Mouse (Mus musculus) olfactory bulb, adult 2 months (tissue): ENCODE measurements around the gene Plbd1. TPM values are rescaled to one million over a fixed set of nuclear protein-coding genes. Genes with fewer than 3 reads are reported as not detected.

ENCODE experiments used
- H3K27ac ChIP-seq: fragments of 200-500 bp; 2 replicates; pipeline ENCODE4 v1.5.1; 2012; ENCODE audit warnings: low read depth, low read length; ENCODE audit not compliant: insufficient read depth
- H3K4me1 ChIP-seq: fragments of 200-500 bp; 2 replicates; pipeline ENCODE4 v1.6.1; 2012; ENCODE audit warnings: low read length; ENCODE audit not compliant: control insufficient read depth, insufficient read depth
- H3K4me3 ChIP-seq: fragments of 200-500 bp; 2 replicates; pipeline ENCODE4 v1.5.1; 2012; ENCODE audit warnings: mild to moderate bottlenecking, low read depth, low read length, moderate library complexity; ENCODE audit not compliant: insufficient read depth
- CTCF ChIP-seq: fragments of 200-500 bp; IDR thresholded peaks from 2 replicates; pipeline ENCODE4 v1.5.1; 2012; ENCODE audit warnings: low read depth, mild to moderate bottlenecking, low read length, moderate library complexity; ENCODE audit not compliant: insufficient read depth
- POLR2A ChIP-seq: fragments of 200-500 bp; IDR thresholded peaks from 2 replicates; pipeline ENCODE4 v1.6.1; 2012; ENCODE audit warnings: mild to moderate bottlenecking, low read depth, low read length, moderate library complexity; ENCODE audit not compliant: insufficient read depth
- whole genome bisulfite sequencing: fragments of 180-500 bp; shearing (Covaris S2); methylation state at CpG from one replicate; pipeline ENCODE4 v1.1.7; 2018; 5-methylcytosine and 5-hydroxymethylcytosine counted together
- polyA plus RNA-seq: library from polyadenylated mRNA; stranded (reverse); fragments of >200 nt; gene quantifications from 2 replicates; pipeline ENCODE4 v1.2.4, GENCODE M21; 2012; ENCODE audit warnings: low replicate concordance; ENCODE audit not compliant: missing spikeins, insufficient read depth, insufficient read length

Plbd1 gene
- polyA plus RNA-seq, 1 experiment = not detected

- TF ChIP-seq CTCF (no peak), POLR2A (no peak)
- Histone ChIP-seq H3K4me3 (no peak overlapping the region), H3K27ac (no peak overlapping the region), H3K4me1 (no peaks in the 10 kb centered on the region)
- 85% methylated on average over 11 of the region's 11 CpGs for WGBS
These were observed 21.9 kb upstream of the Plbd1 start for GRCm38 (mm10) chr6:136683410-136684334.

DNA sequence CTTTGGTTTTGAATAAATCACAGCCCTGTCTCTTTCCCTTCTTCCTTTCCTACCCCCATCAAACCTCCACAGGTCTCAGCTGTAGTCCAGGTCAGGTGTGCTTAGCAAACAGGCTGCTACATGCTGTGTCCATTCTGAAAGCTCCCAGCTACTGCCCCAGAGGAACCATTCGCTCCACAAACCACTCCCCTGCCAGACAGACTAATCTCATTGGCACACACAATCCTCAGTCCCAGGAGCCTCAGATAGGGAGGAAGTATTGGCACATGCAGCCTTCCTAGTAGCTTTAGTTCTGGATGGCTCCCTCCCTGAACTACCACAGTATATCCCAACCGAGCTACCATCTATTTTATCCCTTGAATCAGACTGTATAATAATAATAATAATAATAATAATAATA, 17.7 kb upstream of the Plbd1 start:
- H3K4me1 ChIP-seq = no peaks in the 10 kb centered on the region
- H3K4me3 ChIP-seq = no peak overlapping the region
- H3K27ac ChIP-seq = no peak overlapping the region
- TF ChIP-seq POLR2A (no peak), CTCF (no peak)
- WGBS = 33% methylated on average over 2 of the region's 2 CpGs

DNA sequence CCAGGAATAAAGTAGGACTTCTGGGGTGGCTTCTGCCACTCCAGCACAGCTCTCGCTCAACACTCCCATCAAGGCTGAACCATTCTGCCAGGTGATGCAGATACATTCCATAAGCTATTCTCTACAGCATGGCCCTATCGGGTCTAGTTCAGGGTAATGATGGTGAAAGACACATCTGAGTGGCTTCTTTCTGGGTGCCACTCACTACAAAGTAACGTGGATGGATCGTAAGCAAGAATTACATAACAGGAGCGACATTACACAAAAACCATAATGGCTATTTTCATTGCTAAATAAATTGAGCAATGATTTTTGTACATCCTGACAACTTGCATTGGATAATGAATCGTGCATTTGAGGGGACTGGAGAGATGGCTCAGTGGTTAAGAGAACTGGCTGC, 13.2 kb upstream of the Plbd1 start:
- no peak for TF ChIP-seq CTCF
- no peak for TF ChIP-seq POLR2A
- Histone ChIP-seq H3K4me1 (peaks cover 4% of the 10 kb centered on the region), H3K27ac (no peak overlapping the region), H3K4me3 (no peak overlapping the region)
- 94% methylated on average over 6 of the region's 6 CpGs for WGBS

- H3K27ac ChIP-seq = no peak overlapping the region
- no peak overlapping the region for H3K4me3 ChIP-seq
- WGBS = 43% methylated on average over 7 of the region's 7 CpGs
- TF ChIP-seq CTCF (no peak), POLR2A (no peak)
- H3K4me1 ChIP-seq = peaks cover 7% of the 10 kb centered on the region
These were observed 10.7 kb upstream of the Plbd1 start for GRCm38 (mm10) chr6:136672467-136672866.

- Histone ChIP-seq H3K4me1 (peaks cover 7% of the 10 kb centered on the region), H3K27ac (no peak overlapping the region), H3K4me3 (no peak overlapping the region)
- 74% methylated on average over 5 of the region's 5 CpGs for WGBS
- TF ChIP-seq CTCF (no peak), POLR2A (no peak)
These were observed 7.5 kb upstream of the Plbd1 start for GRCm38 (mm10) chr6:136669274-136669673.

- 61% methylated on average over 14 of the region's 14 CpGs for WGBS
- Histone ChIP-seq H3K27ac (no peak overlapping the region), H3K4me1 (peaks cover 7% of the 10 kb centered on the region)
These were observed 6.7 kb upstream of the Plbd1 start for GRCm38 (mm10) chr6:136668266-136668986.

GRCm38 (mm10) chr6:136662063-136662462, 335 bp upstream of the Plbd1 start:
- WGBS = 54% methylated on average over 11 of the region's 11 CpGs
- TF ChIP-seq CTCF (no peak), POLR2A (no peak)
- peaks cover 8% of the 10 kb centered on the region for H3K4me1 ChIP-seq
- H3K4me3 ChIP-seq = no peak overlapping the region
- H3K27ac ChIP-seq = no peak overlapping the region

More at GRCm38 (mm10) chr6:136668266-136668986, 6.7 kb upstream of the Plbd1 start:
- TF ChIP-seq POLR2A = no peak
- TF ChIP-seq CTCF = no peak
- H3K4me3 ChIP-seq = no peak overlapping the region

GRCm38 (mm10) chr6:136660831-136661705, 660 bp downstream of the Plbd1 start:
- H3K27ac ChIP-seq = no peak overlapping the region
- WGBS = 25% methylated on average over 34 of the region's 34 CpGs
- peaks cover 8% of the 10 kb centered on the region for H3K4me1 ChIP-seq
- TF ChIP-seq CTCF (no peak), POLR2A (no peak)
- H3K4me3 ChIP-seq = no peak overlapping the region

DNA sequence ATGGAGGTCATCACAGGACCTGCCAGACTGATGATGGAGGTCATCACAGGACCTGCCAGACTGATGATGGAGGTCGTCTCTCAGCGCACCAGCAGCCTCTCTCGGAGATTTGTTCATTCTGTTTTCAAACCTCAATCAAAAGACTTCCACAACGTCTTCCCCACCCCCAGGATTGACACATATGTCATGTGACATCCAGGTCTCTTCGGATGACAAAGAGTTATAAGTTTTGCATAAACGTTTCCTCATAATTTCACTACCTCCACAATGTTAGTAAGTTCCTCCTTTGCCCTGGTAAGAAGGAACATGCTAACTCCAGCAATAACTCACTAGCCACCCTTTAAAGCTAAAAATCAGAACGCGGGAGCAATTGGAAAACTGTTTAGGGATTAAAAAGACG, 2.5 kb downstream of the Plbd1 start:
- 93% methylated on average over 9 of the region's 9 CpGs for WGBS
- no peak overlapping the region for H3K27ac ChIP-seq
- no peak for TF ChIP-seq CTCF
- no peak overlapping the region for H3K4me3 ChIP-seq
- peaks cover 8% of the 10 kb centered on the region for H3K4me1 ChIP-seq
